Mouse (Mus musculus) skeletal muscle tissue, adult 2 months (tissue): ENCODE measurements around the gene Vstm5.
"Not testable (repeated sequence)": the region's sequence is repeated elsewhere in the genome, so short reads cannot be mapped to it uniquely, and the experiment has no call there.

ENCODE experiments used
- DNase-seq: peaks from one replicate; pipeline ENCODE4 v3.0.0-alpha.2; 2012; ENCODE audit warnings: low read depth, low spot score

Vstm5 gene

GRCm38 (mm10) chr9:15239042-15239925 is at the start of gene Vstm5:
Gene Vstm5 (plus strand): TSS chr9:15239045.
- DNase-seq = no peak

- DNase-seq = not testable (repeated sequence)
Observed at GRCm38 (mm10) chr9:15194806-15195205, 44.0 kb upstream of the Vstm5 start.

DNA sequence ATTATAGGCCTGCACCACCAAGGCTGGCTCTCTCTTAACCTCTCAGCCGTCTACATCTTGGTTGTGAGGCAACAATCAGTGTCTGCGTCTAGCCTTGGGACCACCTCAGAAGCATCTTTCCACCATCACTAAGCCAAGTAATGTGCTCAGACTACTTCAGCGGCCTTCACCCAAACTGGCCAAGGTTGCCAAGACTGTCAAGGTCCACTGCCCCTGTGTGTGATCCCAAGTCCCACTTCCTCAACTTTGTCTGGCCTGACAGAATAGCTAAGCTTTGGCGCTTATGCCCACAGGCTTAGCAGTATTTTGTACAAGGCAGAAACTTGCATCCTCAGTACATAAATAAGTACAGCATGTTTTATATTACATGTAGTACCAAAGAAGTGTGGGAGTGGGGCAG is 32.2 kb upstream of the Vstm5 start:
- DNase-seq = no peak

DNA sequence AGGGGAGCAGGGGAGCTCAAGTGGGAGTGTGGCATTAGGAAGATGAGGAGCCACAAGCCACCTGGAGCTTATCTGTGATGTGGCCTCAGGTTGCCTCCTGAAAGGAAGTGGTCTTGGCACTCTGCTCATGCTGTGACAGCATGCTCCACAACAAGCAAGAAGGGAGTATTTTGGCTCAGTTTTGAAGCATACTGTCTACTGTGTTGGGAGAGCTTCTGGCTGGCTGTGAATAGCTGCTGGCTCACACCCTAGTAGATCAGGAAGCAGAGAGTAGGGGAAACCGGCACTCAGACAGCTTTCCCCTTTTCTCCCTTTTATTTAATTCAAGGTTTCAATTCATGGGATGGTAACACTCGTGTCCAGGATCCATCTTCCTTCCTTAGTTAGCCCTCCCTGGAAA is 29.5 kb upstream of the Vstm5 start:
- DNase-seq = no peak

DNA sequence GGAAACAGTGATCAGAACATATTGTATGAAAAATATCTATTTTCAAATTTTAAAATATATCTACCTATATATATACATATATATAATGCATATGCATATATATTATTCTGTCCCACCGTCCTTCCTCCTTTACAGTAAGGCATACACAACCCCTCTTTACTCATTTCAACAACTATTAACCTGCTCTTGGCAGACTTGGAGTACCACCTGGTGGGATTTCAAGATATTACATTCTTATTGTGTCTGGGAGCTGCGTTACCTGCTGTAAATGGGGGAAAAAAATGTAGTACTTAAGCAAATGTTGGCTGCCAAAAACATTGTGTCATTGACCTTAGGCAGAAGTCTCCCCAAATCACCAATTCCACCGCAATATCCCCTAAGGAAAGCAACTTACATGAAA is 27.0 kb upstream of the Vstm5 start:
- DNase-seq = no peak

GRCm38 (mm10) chr9:15213695-15214094 is 25.1 kb upstream of the Vstm5 start:
- no peak for DNase-seq

DNA sequence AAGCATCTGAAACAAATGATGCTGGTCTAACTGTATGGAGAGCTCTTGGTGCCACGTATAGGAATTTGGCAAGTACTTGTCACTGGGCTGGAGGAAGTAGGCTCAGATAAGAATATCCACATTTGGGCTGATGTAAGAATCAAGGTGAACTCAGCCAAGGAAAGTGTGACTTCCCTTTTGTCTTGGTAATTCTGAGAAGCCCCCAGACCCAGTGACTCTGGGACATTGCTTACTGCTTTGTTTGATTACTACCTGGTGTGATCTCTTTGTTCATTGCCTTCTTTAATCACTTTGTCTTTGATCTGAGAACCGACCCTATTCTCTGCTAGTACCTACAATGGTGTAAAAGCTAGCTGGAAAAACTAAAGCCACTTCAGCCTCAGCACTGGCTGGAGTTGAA is 13.9 kb upstream of the Vstm5 start:
- DNase-seq = no peak

- DNase-seq = no peak
Observed at GRCm38 (mm10) chr9:15232445-15232844, 6.4 kb upstream of the Vstm5 start.

GRCm38 (mm10) chr9:15233604-15234003 is 5.2 kb upstream of the Vstm5 start:
- no peak for DNase-seq

DNA sequence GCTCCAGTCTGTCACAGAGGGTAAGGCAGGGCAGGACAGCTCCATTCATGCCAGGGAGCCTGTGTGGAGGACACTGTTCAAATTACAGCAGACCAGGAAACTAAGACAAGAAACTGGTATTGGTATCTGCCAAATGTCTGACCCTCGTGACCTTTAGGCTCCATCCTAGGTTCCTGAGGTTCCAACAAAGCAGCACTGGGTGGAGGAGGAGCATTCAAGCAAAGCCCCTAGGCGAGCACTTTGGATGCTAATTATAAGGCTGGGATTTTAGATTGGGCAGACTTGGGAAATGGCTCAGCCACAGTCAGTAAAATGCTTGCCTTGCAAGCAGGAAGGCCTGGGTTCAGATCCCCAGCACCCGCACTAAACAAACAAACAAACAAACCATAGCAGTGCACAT is 2.9 kb upstream of the Vstm5 start:
- DNase-seq = no peak

- no peak for DNase-seq
Observed at GRCm38 (mm10) chr9:15237516-15238296, 1.1 kb upstream of the Vstm5 start.

GRCm38 (mm10) chr9:15238297-15238990 is 401 bp upstream of the Vstm5 start:
- DNase-seq = no peak

GRCm38 (mm10) chr9:15240006-15240405 is 1.2 kb downstream of the Vstm5 start:
- no peak for DNase-seq

- no peak for DNase-seq
Observed at GRCm38 (mm10) chr9:15240863-15241595, 2.2 kb downstream of the Vstm5 start.

DNA sequence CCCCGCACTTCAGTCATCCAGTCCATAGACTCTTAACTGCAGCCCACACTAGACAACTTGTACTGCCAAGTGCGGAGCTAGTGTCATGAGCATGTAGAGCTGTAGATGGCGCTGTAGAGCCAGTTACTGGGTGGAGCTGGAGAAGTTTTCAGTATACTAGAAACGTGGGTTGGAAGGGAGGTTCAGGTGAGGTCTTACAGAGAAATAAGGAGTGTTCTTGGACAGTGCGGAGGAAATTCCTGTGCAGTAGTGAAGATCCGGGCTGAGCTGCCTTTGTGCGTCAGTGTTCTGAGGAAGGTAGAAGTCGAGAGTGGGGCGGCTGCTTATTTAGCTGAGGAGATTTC is 2.7 kb downstream of the Vstm5 start:
- DNase-seq = no peak

DNA sequence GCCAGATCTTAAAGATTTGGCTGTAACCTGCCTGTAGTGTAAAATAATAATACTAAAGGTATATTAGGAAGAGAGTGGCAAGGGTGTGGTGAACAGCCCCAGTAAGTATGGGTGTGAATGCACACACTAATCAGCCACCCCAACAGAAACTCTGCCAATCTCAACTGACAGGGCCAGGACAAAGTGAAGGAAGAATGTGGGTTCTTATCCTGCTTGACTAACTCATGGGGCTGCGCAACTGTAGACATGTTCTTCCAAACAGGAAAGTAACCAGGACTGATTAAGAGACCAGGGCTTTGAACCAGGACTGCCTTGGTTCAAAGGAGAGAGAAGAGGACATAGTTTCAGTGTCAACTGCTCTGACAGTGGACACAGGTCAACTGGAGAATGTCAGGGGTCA is 3.3 kb downstream of the Vstm5 start:
- DNase-seq = no peak

- DNase-seq = no peak
Observed at GRCm38 (mm10) chr9:15245319-15246075, 6.7 kb downstream of the Vstm5 start.

DNA sequence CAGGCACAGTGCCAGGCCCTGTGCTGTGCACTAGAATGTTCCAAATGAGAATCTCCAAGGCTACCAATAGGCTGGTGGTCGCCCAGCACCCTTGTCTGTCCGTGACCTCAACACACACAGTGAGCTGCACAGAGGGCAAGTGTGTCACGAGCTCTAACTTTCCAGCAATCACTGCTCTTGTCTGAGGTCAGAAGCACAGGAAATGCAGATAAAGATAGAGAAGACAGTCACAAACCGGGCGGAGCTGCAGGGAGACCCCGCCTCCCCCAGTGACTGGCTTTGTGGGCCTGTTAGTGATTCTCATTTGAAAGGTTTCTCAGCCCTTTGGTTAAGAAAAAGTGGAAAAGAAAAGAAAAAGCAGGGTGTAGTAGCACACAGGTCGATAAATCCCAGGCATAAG is 11.5 kb downstream of the Vstm5 start:
- DNase-seq = no peak

- DNase-seq = no peak
Observed at GRCm38 (mm10) chr9:15252196-15252595, 13.4 kb downstream of the Vstm5 start.

- DNase-seq = no peak
Observed at GRCm38 (mm10) chr9:15254501-15254900, 15.7 kb downstream of the Vstm5 start.

GRCm38 (mm10) chr9:15256214-15256613 is 17.4 kb downstream of the Vstm5 start:
- no peak for DNase-seq
